Mouse (Mus musculus) forebrain, embryonic 12.5 days (tissue): ENCODE data around the gene Sfrp2. TPM values are rescaled to one million over a fixed set of nuclear protein-coding genes. Genes with fewer than 3 reads are reported as not detected.

Experiments
- ATAC-seq: fragments of 200-750 bp; cut with Nextera tagmentation; 2 replicates; pipeline ENCODE4 v1.8.0; 2017; ENCODE audit warnings: moderate TSS enrichment; ENCODE audit not compliant: low FRiP score
- H3K27ac ChIP-seq: fragments of 300-500 bp; sonication (generic); 2 replicates; pipeline ENCODE4 v1.5.1; 2016; ENCODE audit warnings: mild to moderate bottlenecking
- H3K27me3 ChIP-seq: fragments of 300-500 bp; sonication (generic); 2 replicates; pipeline ENCODE4 v1.6.1; 2016; ENCODE audit warnings: mild to moderate bottlenecking
- H3K36me3 ChIP-seq: fragments of 300-500 bp; sonication (generic); replicated peaks from 2 replicates; pipeline ENCODE4 v1.6.1; 2016; ENCODE audit warnings: mild to moderate bottlenecking
- H3K4me1 ChIP-seq: fragments of 300-500 bp; sonication (generic); 2 replicates; pipeline ENCODE4 v1.6.1; 2016
- H3K4me2 ChIP-seq: fragments of 300-500 bp; sonication (generic); 2 replicates; pipeline ENCODE4 v1.6.1; 2016; ENCODE audit warnings: mild to moderate bottlenecking, moderate library complexity
- H3K4me3 ChIP-seq: fragments of 300-500 bp; sonication (generic); replicated peaks from 2 replicates; pipeline ENCODE4 v1.5.1; 2016; ENCODE audit warnings: mild to moderate bottlenecking
- H3K9ac ChIP-seq: fragments of 300-500 bp; sonication (generic); 2 replicates; pipeline ENCODE4 v1.6.1; 2016; ENCODE audit warnings: mild to moderate bottlenecking
- H3K9me3 ChIP-seq: fragments of 300-500 bp; sonication (generic); 2 replicates; pipeline ENCODE4 v1.6.1; 2016
- WGBS: fragments of 180-500 bp; shearing (Covaris S2); methylation state at CpG from one replicate; pipeline ENCODE4 v1.1.7; 2016; 5-methylcytosine and 5-hydroxymethylcytosine counted together
- polyA plus RNA-seq: library from polyadenylated mRNA; unstranded; fragments of >200 nt; fragmentation: Nextera tagmentation; extraction: Ambion mirVana; gene quantifications from 2 replicates; pipeline ENCODE4 v1.2.1, GENCODE M21; 2016

Gene Sfrp2
- polyA plus RNA-seq, 1 experiment from 2014 or later: 105 TPM

- 76% methylated on average over 15 of the region's 15 CpGs for WGBS
- Histone ChIP-seq H3K4me3 (no peak overlapping the region), H3K27me3 (no peaks in the 10 kb centered on the region), H3K36me3 (no peaks in the 10 kb centered on the region), H3K4me2 (no peak overlapping the region), H3K27ac (no peak overlapping the region), H3K4me1 (no peaks in the 10 kb centered on the region), H3K9ac (no peak overlapping the region), H3K9me3 (no peaks in the 10 kb centered on the region)
- no peak for ATAC-seq
Measured at GRCm38 (mm10) chr3:83755043-83755635, 11.0 kb upstream of the Sfrp2 start.

- H3K4me1 ChIP-seq: no peaks in the 10 kb centered on the region
- H3K9me3 ChIP-seq: no peaks in the 10 kb centered on the region
- no peaks in the 10 kb centered on the region for H3K36me3 ChIP-seq
- 67% methylated on average over 6 of the region's 6 CpGs for WGBS
- H3K9ac ChIP-seq: no peak overlapping the region
- ATAC-seq: no peak
- H3K4me3 ChIP-seq: no peak overlapping the region
- H3K4me2 ChIP-seq: no peak overlapping the region
- H3K27ac ChIP-seq: no peak overlapping the region
- no peaks in the 10 kb centered on the region for H3K27me3 ChIP-seq
Measured at GRCm38 (mm10) chr3:83755666-83756065, 10.5 kb upstream of the Sfrp2 start.

GRCm38 (mm10) chr3:83762361-83762760 is 3.8 kb upstream of the Sfrp2 start:
- Histone ChIP-seq H3K4me1 (peaks cover 35% of the 10 kb centered on the region), H3K9me3 (no peaks in the 10 kb centered on the region), H3K27me3 (peaks cover 32% of the 10 kb centered on the region), H3K4me3 (no peak overlapping the region), H3K36me3 (no peaks in the 10 kb centered on the region), H3K9ac (no peak overlapping the region), H3K4me2 (no peak overlapping the region), H3K27ac (no peak overlapping the region)
- no peak for ATAC-seq
- 73% methylated on average over 10 of the region's 10 CpGs for WGBS

GRCm38 (mm10) chr3:83763551-83764548 is 2.3 kb upstream of the Sfrp2 start:
- Histone ChIP-seq H3K9me3 (no peaks in the 10 kb centered on the region), H3K4me2 (peak overlapping the region; percentile 70), H3K4me3 (peak overlapping the region; percentile 41), H3K36me3 (no peaks in the 10 kb centered on the region), H3K4me1 (peaks cover 47% of the 10 kb centered on the region), H3K27ac (no peak overlapping the region), H3K9ac (peak overlapping the region; percentile 65), H3K27me3 (peaks cover 32% of the 10 kb centered on the region)
- ATAC-seq: peak; percentile 80
- WGBS: 7% methylated on average over 40 of the region's 40 CpGs

GRCm38 (mm10) chr3:83766726-83767070 is 577 bp downstream of the Sfrp2 start:
- peak; percentile 21 for ATAC-seq
- peaks cover 21% of the 10 kb centered on the region for H3K36me3 ChIP-seq
- H3K4me1 ChIP-seq: peaks cover 51% of the 10 kb centered on the region
- H3K4me2 ChIP-seq: peak overlapping the region; percentile 90
- under 1% methylated on average over 24 of the region's 25 CpGs for WGBS
- H3K9me3 ChIP-seq: no peaks in the 10 kb centered on the region
- H3K27me3 ChIP-seq: peaks cover 28% of the 10 kb centered on the region
- H3K27ac ChIP-seq: peak overlapping the region; percentile 67; the same call in 1 of the 2 replicates
- peak overlapping the region; percentile 64 for H3K4me3 ChIP-seq
- H3K9ac ChIP-seq: peak overlapping the region; percentile 80

- H3K27me3 ChIP-seq: peaks cover 25% of the 10 kb centered on the region
- H3K4me1 ChIP-seq: peaks cover 51% of the 10 kb centered on the region
- H3K9me3 ChIP-seq: no peaks in the 10 kb centered on the region
- ATAC-seq: no peak
- WGBS: 1% methylated on average over 10 of the region's 10 CpGs
- H3K4me2 ChIP-seq: peak overlapping the region; percentile 90
- H3K4me3 ChIP-seq: peak overlapping the region; percentile 64
- no peak overlapping the region for H3K27ac ChIP-seq
- H3K9ac ChIP-seq: peak overlapping the region; percentile 80
- peaks cover 25% of the 10 kb centered on the region for H3K36me3 ChIP-seq
Measured at GRCm38 (mm10) chr3:83767121-83767520, 1.0 kb downstream of the Sfrp2 start.

- WGBS: 11% methylated on average over 11 of the region's 11 CpGs
Measured at GRCm38 (mm10) chr3:83768293-83769035, 2.3 kb downstream of the Sfrp2 start.

GRCm38 (mm10) chr3:83769036-83769410 is 2.9 kb downstream of the Sfrp2 start:
- peak overlapping the region; percentile 64 for H3K4me3 ChIP-seq
- peaks cover 38% of the 10 kb centered on the region for H3K36me3 ChIP-seq
- 3% methylated on average over 10 of the region's 10 CpGs for WGBS
- no peaks in the 10 kb centered on the region for H3K9me3 ChIP-seq
- peak overlapping the region; percentile 80; the same call in 1 of the 2 replicates for H3K9ac ChIP-seq
- peaks cover 42% of the 10 kb centered on the region for H3K4me1 ChIP-seq
- H3K27me3 ChIP-seq: peaks cover 9% of the 10 kb centered on the region
- ATAC-seq: no peak
- H3K4me2 ChIP-seq: peak overlapping the region; percentile 90
- H3K27ac ChIP-seq: no peak overlapping the region

More at GRCm38 (mm10) chr3:83768293-83769035, 2.3 kb downstream of the Sfrp2 start:
- H3K27ac ChIP-seq: no peak overlapping the region
- H3K4me1 ChIP-seq: peaks cover 48% of the 10 kb centered on the region
- no peaks in the 10 kb centered on the region for H3K9me3 ChIP-seq
- ATAC-seq: no peak
- H3K4me2 ChIP-seq: peak overlapping the region; percentile 90
- H3K36me3 ChIP-seq: peaks cover 36% of the 10 kb centered on the region
- peak overlapping the region; percentile 64 for H3K4me3 ChIP-seq
- H3K27me3 ChIP-seq: peaks cover 15% of the 10 kb centered on the region
- H3K9ac ChIP-seq: peak overlapping the region; percentile 80

GRCm38 (mm10) chr3:83771160-83771869 is 5.2 kb downstream of the Sfrp2 start:
- Histone ChIP-seq H3K36me3 (peaks cover 38% of the 10 kb centered on the region), H3K4me3 (no peak overlapping the region), H3K9ac (no peak overlapping the region), H3K4me2 (no peak overlapping the region), H3K4me1 (peaks cover 28% of the 10 kb centered on the region), H3K27ac (no peak overlapping the region), H3K9me3 (no peaks in the 10 kb centered on the region), H3K27me3 (0 out of 2 replicates have a peak, but pooled peaks cover 4% of the 10 kb centered on the region)
- 95% methylated on average over 10 of the region's 10 CpGs for WGBS
- no peak for ATAC-seq

- H3K4me3 ChIP-seq: no peak overlapping the region
- 0 out of 2 replicates have a peak, but pooled peaks cover under 1% of the 10 kb centered on the region for H3K27me3 ChIP-seq
- no peak overlapping the region for H3K9ac ChIP-seq
- no peak for ATAC-seq
- peaks cover 12% of the 10 kb centered on the region for H3K4me1 ChIP-seq
- no peak overlapping the region for H3K4me2 ChIP-seq
- H3K36me3 ChIP-seq: peaks cover 38% of the 10 kb centered on the region
- 93% methylated on average over 18 of the region's 18 CpGs for WGBS
- no peak overlapping the region for H3K27ac ChIP-seq
- no peaks in the 10 kb centered on the region for H3K9me3 ChIP-seq
Measured at GRCm38 (mm10) chr3:83773281-83773680, 7.2 kb downstream of the Sfrp2 start.

- Histone ChIP-seq H3K4me3 (no peak overlapping the region), H3K9me3 (no peaks in the 10 kb centered on the region), H3K36me3 (peaks cover 29% of the 10 kb centered on the region), H3K27ac (no peak overlapping the region; the same call in 1 of the 2 replicates), H3K9ac (no peak overlapping the region), H3K4me1 (0 out of 2 replicates have a peak, but pooled peaks cover 3% of the 10 kb centered on the region), H3K4me2 (no peak overlapping the region), H3K27me3 (0 out of 2 replicates have a peak, but pooled peaks cover 6% of the 10 kb centered on the region)
- ATAC-seq: no peak
- 82% methylated on average over 9 of the region's 9 CpGs for WGBS
Measured at GRCm38 (mm10) chr3:83775403-83775802, 9.3 kb downstream of the Sfrp2 start.
